Mouse (Mus musculus): ENCODE measurements around the gene Gngt2. TPM values are rescaled to one million over a fixed set of nuclear protein-coding genes. Genes with fewer than 3 reads are reported as not detected.

The Gngt2 gene
- polyA plus RNA-seq, 1 experiment: 32.5 TPM

DNA sequence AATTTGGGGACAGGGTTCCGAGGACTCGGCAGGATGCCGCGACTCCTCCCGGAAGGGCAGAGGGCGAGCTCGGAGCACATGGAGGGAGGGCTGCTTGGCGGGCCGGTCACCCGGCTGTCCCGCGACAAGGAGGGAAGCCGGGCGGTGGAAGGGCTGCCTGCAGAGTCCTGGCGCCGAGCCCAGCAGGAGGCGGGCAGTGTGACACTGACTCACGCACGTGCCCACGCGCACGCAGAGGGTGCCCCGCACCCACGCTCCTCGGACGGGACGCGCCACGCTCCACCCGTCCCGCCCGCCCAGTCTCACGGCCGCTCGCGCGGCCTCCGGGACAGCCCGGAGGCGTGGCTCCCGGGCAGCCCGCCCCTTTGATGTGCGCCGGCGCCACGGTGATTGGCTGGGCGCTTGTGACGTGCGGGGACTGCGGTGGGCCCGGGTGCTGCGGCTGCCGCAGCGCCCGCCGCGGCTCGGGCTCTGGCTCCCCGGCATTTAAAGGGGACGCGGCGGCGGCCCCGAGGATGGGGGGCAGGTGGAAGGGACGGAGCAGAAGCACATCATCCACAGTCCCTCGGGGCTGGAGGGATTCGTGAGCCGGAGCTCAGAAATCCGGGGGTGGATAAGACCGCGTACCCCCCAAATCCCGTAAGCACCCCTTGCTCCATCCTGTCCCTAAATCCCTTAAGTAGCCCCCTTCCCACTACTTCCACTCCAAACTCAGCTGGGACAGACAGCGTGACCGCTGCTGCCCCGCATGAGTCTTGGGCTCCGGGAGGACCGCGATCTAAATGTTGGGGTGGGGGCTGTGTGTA lies 12.7 kb upstream of the Gngt2 start, which contains the start of gene Phospho1:
Gene Phospho1, plus strand, starts transcription at position 429 of the 806 bp plus-strand sequence.
- H3K4me1 ChIP-seq (replicated peaks; ENCODE audit: control insufficient read depth, insufficient read depth, low read length): peaks cover 25% of the 10 kb centered on the region
- H3K4me3 ChIP-seq (ENCODE audit: control insufficient read depth, insufficient read depth, low read length): peak within 1 kb of the TSS; percentile 63
- TF ChIP-seq POLR2A (IDR thresholded peaks at IDR 0.05; ENCODE audit: control insufficient read depth, extremely low read depth, insufficient read depth, low read length, poor library complexity) (no peak), CTCF (IDR thresholded peaks at IDR 0.05; ENCODE audit: borderline replicate concordance, control insufficient read depth, extremely low read depth, insufficient read depth, low read length, poor library complexity) (0 out of 2 replicates have a peak, but pooled peaks have one; percentile 27)
- under 1% methylated on average over 76 of the region's 78 CpGs for WGBS
- H3K36me3 ChIP-seq (ENCODE audit: control insufficient read depth, insufficient read depth, low read length): no peaks in the 10 kb centered on the region
- no peak within 1 kb of the TSS for H3K27ac ChIP-seq (ENCODE audit: control insufficient read depth, insufficient read depth, low read length)
- DNase-seq: peak; percentile 90
- peaks cover 5% of the 10 kb centered on the region; the same call in 1 of the 2 replicates for H3K27me3 ChIP-seq (ENCODE audit: control insufficient read depth, insufficient read depth, low read length)

DNA sequence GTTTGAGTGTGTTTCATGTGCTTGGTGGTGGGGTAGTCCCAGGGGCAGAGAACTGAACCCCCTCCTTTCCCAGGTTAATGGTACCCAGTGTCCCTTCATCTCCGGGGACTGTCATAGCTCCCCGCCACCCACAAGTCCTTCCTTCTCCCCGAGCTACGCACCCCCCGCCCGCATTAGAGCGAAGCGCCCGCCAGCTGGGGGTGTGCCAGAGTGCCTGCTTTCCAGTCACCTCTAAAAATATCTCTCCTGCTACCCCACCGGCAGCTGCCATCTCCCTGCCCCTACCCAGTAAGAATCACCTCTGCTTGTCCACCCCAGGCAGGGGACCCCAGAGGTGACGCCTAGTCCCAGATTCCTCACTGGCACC lies 12.2 kb upstream of the Gngt2 start:
- Histone ChIP-seq H3K27ac (ENCODE audit: control insufficient read depth, insufficient read depth, low read length) (no peak overlapping the region), H3K27me3 (ENCODE audit: control insufficient read depth, insufficient read depth, low read length) (peaks cover 5% of the 10 kb centered on the region; the same call in 1 of the 2 replicates), H3K4me1 (replicated peaks; ENCODE audit: control insufficient read depth, insufficient read depth, low read length) (peaks cover 31% of the 10 kb centered on the region), H3K4me3 (ENCODE audit: control insufficient read depth, insufficient read depth, low read length) (peak overlapping the region; percentile 63), H3K36me3 (ENCODE audit: control insufficient read depth, insufficient read depth, low read length) (no peaks in the 10 kb centered on the region)
- peak; percentile 41 for DNase-seq
- 2% methylated on average over 11 of the region's 11 CpGs for WGBS
- TF ChIP-seq POLR2A (IDR thresholded peaks at IDR 0.05; ENCODE audit: control insufficient read depth, extremely low read depth, insufficient read depth, low read length, poor library complexity) (no peak), CTCF (IDR thresholded peaks at IDR 0.05; ENCODE audit: borderline replicate concordance, control insufficient read depth, extremely low read depth, insufficient read depth, low read length, poor library complexity) (no peak)

DNA sequence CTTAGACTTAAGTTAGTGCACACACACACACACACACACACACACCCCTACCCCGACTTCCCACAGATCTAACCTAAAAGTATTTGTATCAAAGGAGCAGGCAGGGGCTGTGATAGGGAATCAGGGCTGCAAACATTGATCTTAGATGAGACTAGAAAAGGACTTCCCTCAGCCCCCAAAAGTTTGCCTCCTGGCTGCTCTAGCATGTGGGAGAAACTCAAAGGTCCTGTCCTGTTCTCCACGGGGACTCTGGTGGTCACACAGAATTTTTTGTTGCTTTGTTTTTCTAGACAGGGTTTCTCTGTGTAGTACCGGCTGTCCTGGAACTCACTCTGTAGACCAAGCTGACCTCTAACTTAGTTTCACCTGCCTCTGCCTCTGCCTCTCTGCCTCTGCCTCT lies 11.4 kb upstream of the Gngt2 start:
- H3K4me1 ChIP-seq (replicated peaks; ENCODE audit: control insufficient read depth, insufficient read depth, low read length): peaks cover 38% of the 10 kb centered on the region
- 54% methylated on average over 3 of the region's 3 CpGs for WGBS

GRCm38 (mm10) chr11:95826317-95827167 lies 10.5 kb upstream of the Gngt2 start:
- Histone ChIP-seq H3K27ac (ENCODE audit: control insufficient read depth, insufficient read depth, low read length) (no peak overlapping the region), H3K27me3 (ENCODE audit: control insufficient read depth, insufficient read depth, low read length) (peaks cover 5% of the 10 kb centered on the region; the same call in 1 of the 2 replicates), H3K36me3 (ENCODE audit: control insufficient read depth, insufficient read depth, low read length) (no peaks in the 10 kb centered on the region), H3K4me1 (replicated peaks; ENCODE audit: control insufficient read depth, insufficient read depth, low read length) (peaks cover 48% of the 10 kb centered on the region), H3K4me3 (ENCODE audit: control insufficient read depth, insufficient read depth, low read length) (no peak overlapping the region)
- DNase-seq: no peak
- WGBS: 51% methylated on average over 6 of the region's 6 CpGs
- TF ChIP-seq POLR2A (IDR thresholded peaks at IDR 0.05; ENCODE audit: control insufficient read depth, extremely low read depth, insufficient read depth, low read length, poor library complexity): no peak
- TF ChIP-seq CTCF (IDR thresholded peaks at IDR 0.05; ENCODE audit: borderline replicate concordance, control insufficient read depth, extremely low read depth, insufficient read depth, low read length, poor library complexity): no peak

More for the DNA sequence above, 11.4 kb upstream of the Gngt2 start:
- no peak for TF ChIP-seq POLR2A (IDR thresholded peaks at IDR 0.05; ENCODE audit: control insufficient read depth, extremely low read depth, insufficient read depth, low read length, poor library complexity)
- TF ChIP-seq CTCF (IDR thresholded peaks at IDR 0.05; ENCODE audit: borderline replicate concordance, control insufficient read depth, extremely low read depth, insufficient read depth, low read length, poor library complexity): no peak
- H3K27ac ChIP-seq (ENCODE audit: control insufficient read depth, insufficient read depth, low read length): no peak overlapping the region
- no peak overlapping the region for H3K4me3 ChIP-seq (ENCODE audit: control insufficient read depth, insufficient read depth, low read length)
- no peaks in the 10 kb centered on the region for H3K36me3 ChIP-seq (ENCODE audit: control insufficient read depth, insufficient read depth, low read length)
- peaks cover 5% of the 10 kb centered on the region; the same call in 1 of the 2 replicates for H3K27me3 ChIP-seq (ENCODE audit: control insufficient read depth, insufficient read depth, low read length)
- DNase-seq: no peak

DNA sequence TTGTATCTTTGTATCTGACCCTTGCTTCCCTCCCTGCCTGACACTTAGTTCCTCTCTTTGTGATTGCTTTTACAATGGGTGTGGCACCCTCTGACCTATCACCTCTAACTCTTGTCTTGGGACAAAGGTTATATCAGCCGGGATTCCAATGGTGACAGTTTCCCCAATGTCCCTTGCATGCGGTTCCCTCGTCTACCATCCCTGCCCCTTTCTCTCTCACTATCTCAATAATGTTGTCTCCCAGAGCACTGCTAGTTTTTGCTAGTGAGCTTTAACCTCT lies 9.9 kb upstream of the Gngt2 start:
- H3K27me3 ChIP-seq (ENCODE audit: control insufficient read depth, insufficient read depth, low read length): peaks cover 5% of the 10 kb centered on the region; the same call in 1 of the 2 replicates
- H3K36me3 ChIP-seq (ENCODE audit: control insufficient read depth, insufficient read depth, low read length): peaks cover 4% of the 10 kb centered on the region
- no peak for TF ChIP-seq POLR2A (IDR thresholded peaks at IDR 0.05; ENCODE audit: control insufficient read depth, extremely low read depth, insufficient read depth, low read length, poor library complexity)
- TF ChIP-seq CTCF (IDR thresholded peaks at IDR 0.05; ENCODE audit: borderline replicate concordance, control insufficient read depth, extremely low read depth, insufficient read depth, low read length, poor library complexity): no peak
- H3K27ac ChIP-seq (ENCODE audit: control insufficient read depth, insufficient read depth, low read length): no peak overlapping the region
- no peak overlapping the region for H3K4me3 ChIP-seq (ENCODE audit: control insufficient read depth, insufficient read depth, low read length)
- peak; percentile 6 for DNase-seq
- 11% methylated on average over 3 of the region's 3 CpGs for WGBS
- peaks cover 52% of the 10 kb centered on the region for H3K4me1 ChIP-seq (replicated peaks; ENCODE audit: control insufficient read depth, insufficient read depth, low read length)

GRCm38 (mm10) chr11:95827464-95828085 lies 9.4 kb upstream of the Gngt2 start:
- WGBS: 20% methylated on average over 3 of the region's 3 CpGs
- peaks cover 5% of the 10 kb centered on the region; the same call in 1 of the 2 replicates for H3K27me3 ChIP-seq (ENCODE audit: control insufficient read depth, insufficient read depth, low read length)
- peaks cover 9% of the 10 kb centered on the region for H3K36me3 ChIP-seq (ENCODE audit: control insufficient read depth, insufficient read depth, low read length)
- H3K27ac ChIP-seq (ENCODE audit: control insufficient read depth, insufficient read depth, low read length): no peak overlapping the region
- TF ChIP-seq POLR2A (IDR thresholded peaks at IDR 0.05; ENCODE audit: control insufficient read depth, extremely low read depth, insufficient read depth, low read length, poor library complexity): no peak
- TF ChIP-seq CTCF (IDR thresholded peaks at IDR 0.05; ENCODE audit: borderline replicate concordance, control insufficient read depth, extremely low read depth, insufficient read depth, low read length, poor library complexity): no peak
- no peak overlapping the region for H3K4me3 ChIP-seq (ENCODE audit: control insufficient read depth, insufficient read depth, low read length)
- H3K4me1 ChIP-seq (replicated peaks; ENCODE audit: control insufficient read depth, insufficient read depth, low read length): peaks cover 56% of the 10 kb centered on the region
- peak; percentile 65 for DNase-seq

All from thymus, adult 2 months (tissue).